Mouse (Mus musculus) heart, embryonic 15.5 days (tissue): ENCODE measurements around the gene Hp1bp3. TPM values are rescaled to one million over a fixed set of nuclear protein-coding genes. Genes with fewer than 3 reads are reported as not detected.

Source experiments
- polyA plus RNA-seq: library from polyadenylated mRNA; unstranded; fragments of >200 nt; fragmentation: Nextera tagmentation; extraction: Ambion mirVana; gene quantifications from 2 replicates; pipeline ENCODE4 v1.2.1, GENCODE M21; 2015

Hp1bp3 gene
- polyA plus RNA-seq, 1 experiment from 2014 or later, result 96.1 TPM

Other genes starting within 250 kb of the Hp1bp3 start
- 17.2 and 20.5 TPM in 2 replicates for gene Eif4g3, start 223.3 kb upstream of the Hp1bp3 start, polyA plus RNA-seq
- gene Sh2d5, start 34.1 kb downstream of the Hp1bp3 start, polyA plus RNA-seq, result 0.31 and 0.36 TPM in 2 replicates
- 0.57 and 1.2 TPM in 2 replicates for gene Kif17, start 34.1 kb downstream of the Hp1bp3 start, polyA plus RNA-seq
- 230 and 277 TPM in 2 replicates for gene Ddost, start 88.4 kb downstream of the Hp1bp3 start, polyA plus RNA-seq
- gene Pink1, start 110.0 kb downstream of the Hp1bp3 start, polyA plus RNA-seq, result 72.4 and 82.5 TPM in 2 replicates
- 8.9 and 9.2 TPM in 2 replicates for gene Cda, start 151.7 kb downstream of the Hp1bp3 start, polyA plus RNA-seq
- gene Fam43b, start 180.2 kb downstream of the Hp1bp3 start, polyA plus RNA-seq, result 0.22 TPM in 1 of 2 replicates, not detected in the other
- gene Mul1, start 218.4 kb downstream of the Hp1bp3 start, polyA plus RNA-seq, result 22.2 and 22.7 TPM in 2 replicates
- gene Camk2n1, start 238.0 kb downstream of the Hp1bp3 start, polyA plus RNA-seq, result 1.3 and 1.5 TPM in 2 replicates